Comparison of ENCODE assay signal across 8 mouse cellular contexts in the genomic region with DNA sequence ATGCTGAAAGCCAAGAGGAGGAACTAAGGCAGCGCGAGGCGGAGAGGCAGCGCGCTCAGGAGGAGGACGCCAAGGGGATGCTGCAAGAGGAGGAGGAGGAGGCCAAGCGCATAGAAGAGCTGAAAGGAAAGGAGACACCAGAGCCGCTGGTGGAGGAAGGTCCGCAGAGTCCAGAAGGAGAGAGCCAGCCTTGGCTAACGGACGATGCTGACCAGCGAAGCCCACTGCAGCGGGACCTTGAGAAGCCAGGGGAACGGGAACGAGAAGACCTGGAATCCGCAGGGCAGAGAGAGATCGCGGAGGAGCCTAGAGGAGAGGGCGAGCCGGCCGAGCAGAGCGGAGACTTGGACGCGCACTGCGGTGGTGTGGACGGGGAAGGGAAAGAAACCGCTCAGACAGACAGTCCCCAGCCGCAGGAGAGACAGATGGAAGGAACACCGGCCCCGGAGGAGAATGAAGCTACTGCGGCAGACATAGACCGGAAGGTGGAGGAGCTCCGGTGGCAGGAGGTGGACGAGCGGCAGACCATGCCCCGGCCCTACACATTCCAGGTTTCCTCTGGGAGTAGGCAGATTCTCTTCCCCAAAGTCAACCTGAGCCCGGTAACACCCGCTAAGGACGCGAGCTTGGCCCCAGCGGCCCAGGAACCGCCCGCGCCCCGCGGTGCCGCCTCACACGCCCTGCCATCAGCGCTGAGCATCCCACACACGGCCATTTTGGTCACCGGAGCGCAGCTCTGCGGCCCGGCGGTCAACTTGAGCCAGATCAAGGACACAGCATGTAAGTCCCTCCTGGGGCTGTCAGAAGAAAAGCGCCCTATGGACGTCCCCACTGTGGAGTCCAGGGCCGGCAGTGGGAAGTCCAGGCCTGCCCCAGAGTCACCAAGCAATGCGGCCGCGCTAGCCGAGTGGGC. TPM values are rescaled to one million over a fixed set of nuclear protein-coding genes. Genes with fewer than 3 reads are reported as not detected.
DNase-seq lines count a peak whose midpoint lies in the region; ATAC-seq and TF ChIP-seq lines count a peak whose summit lies in the region.

No protein-coding gene starts in this region.

- no peak for TF ChIP-seq CTCF in small intestine, adult 2 months (IDR thresholded peaks at IDR 0.05; ENCODE audit: extremely low read depth, insufficient read length, insufficient replicate concordance, low read depth, low read length)

- H3K27ac ChIP-seq in lung, embryonic 16.5 days (ENCODE audit: low read length): no peak overlapping the region
- H3K27ac ChIP-seq in forebrain, embryonic 12.5 days: no peak overlapping the region
- no peak overlapping the region for H3K27ac ChIP-seq in limb, embryonic 11.5 days (replicated peaks; ENCODE audit: low read depth, low read length)
- H3K27ac ChIP-seq in small intestine, adult 2 months (ENCODE audit: insufficient read depth, low read depth, low read length): no peak overlapping the region

- peaks cover 22% of the 10 kb centered on the region for H3K27me3 ChIP-seq in lung, embryonic 16.5 days (ENCODE audit: control insufficient read depth, insufficient read depth, low read depth, low read length)
- H3K27me3 ChIP-seq in forebrain, embryonic 12.5 days: peaks cover 41% of the 10 kb centered on the region
- H3K27me3 ChIP-seq in limb, embryonic 11.5 days (ENCODE audit: control insufficient read depth, insufficient read depth, low read length): peaks cover 29% of the 10 kb centered on the region
- H3K27me3 ChIP-seq in small intestine, adult 2 months (ENCODE audit: control insufficient read depth, insufficient read depth, low read length): no peaks in the 10 kb centered on the region

- H3K4me1 ChIP-seq in lung, embryonic 16.5 days (replicated peaks; ENCODE audit: control insufficient read depth, insufficient read depth, low read length): peaks cover 9% of the 10 kb centered on the region
- H3K4me1 ChIP-seq in forebrain, embryonic 12.5 days: peaks cover 23% of the 10 kb centered on the region
- H3K4me1 ChIP-seq in limb, embryonic 11.5 days (ENCODE audit: control insufficient read depth, insufficient read depth, low read length): peaks cover 3% of the 10 kb centered on the region; the same call in 1 of the 2 replicates
- H3K4me1 ChIP-seq in small intestine, adult 2 months (ENCODE audit: control insufficient read depth, insufficient read depth, insufficient read length, low read length): no peaks in the 10 kb centered on the region; the same call in 1 of the 2 replicates

- DNase-seq in lung, adult 18-20 months: no peak
- DNase-seq in limb, embryonic 11.5 days (ENCODE audit: low spot score): peak; percentile 61
- DNase-seq in left cerebral cortex, adult 11 months (ENCODE audit: low spot score): no peak
- DNase-seq in spleen, postnatal 10 days (ENCODE audit: low spot score in 2 of 2): no peak
- DNase-seq in urinary bladder, adult 2 months (ENCODE audit: low spot score): no peak

- peak; percentile 18; the same call in 1 of the 2 replicates for ATAC-seq in lung, embryonic 16.5 days (ENCODE audit: low read depth)
- no peak for ATAC-seq in forebrain, embryonic 12.5 days (ENCODE audit: low FRiP score)
- no peak for ATAC-seq in limb, embryonic 11.5 days (ENCODE audit: insufficient number of reproducible peaks, low FRiP score, low TSS enrichment, low read depth)

- 19% methylated on average over 61 of the region's 62 CpGs for WGBS in lung, embryonic 16.5 days
- 16% methylated on average over 62 of the region's 62 CpGs for WGBS in forebrain, embryonic 12.5 days
- WGBS in limb, embryonic 11.5 days: 10% methylated on average over 62 of the region's 62 CpGs
- 74% methylated on average over 62 of the region's 62 CpGs for WGBS in small intestine, adult 2 months

- peak overlapping the region; percentile 76 for H3K4me2 ChIP-seq in lung, embryonic 16.5 days (ENCODE audit: low read depth, low read length)
- H3K4me2 ChIP-seq in forebrain, embryonic 12.5 days: peak overlapping the region; percentile 39
- H3K4me2 ChIP-seq in limb, embryonic 11.5 days (ENCODE audit: low read depth, severe bottlenecking): peak overlapping the region; percentile 54

- H3K36me3 ChIP-seq in lung, embryonic 16.5 days (ENCODE audit: control insufficient read depth, insufficient read depth, low read length): no peaks in the 10 kb centered on the region
- H3K36me3 ChIP-seq in forebrain, embryonic 12.5 days (replicated peaks): peaks cover 44% of the 10 kb centered on the region
- no peaks in the 10 kb centered on the region for H3K36me3 ChIP-seq in limb, embryonic 11.5 days (ENCODE audit: control insufficient read depth, insufficient read depth, low read length)
- peaks cover 35% of the 10 kb centered on the region for H3K36me3 ChIP-seq in small intestine, adult 2 months (ENCODE audit: control insufficient read depth, insufficient read depth, low read length)

- H3K9ac ChIP-seq in lung, embryonic 16.5 days (ENCODE audit: low read length): peak overlapping the region; percentile 30
- 0 out of 2 replicates have a peak overlapping the region, but pooled peaks have one; percentile 25 for H3K9ac ChIP-seq in forebrain, embryonic 12.5 days
- H3K9ac ChIP-seq in limb, embryonic 11.5 days (ENCODE audit: low read length): peak overlapping the region; percentile 13

- H3K4me3 ChIP-seq in lung, embryonic 16.5 days (ENCODE audit: low read length): peak overlapping the region; percentile 50
- H3K4me3 ChIP-seq in forebrain, embryonic 12.5 days (replicated peaks): peak overlapping the region; percentile 20
- peak overlapping the region; percentile 28 for H3K4me3 ChIP-seq in limb, embryonic 11.5 days (ENCODE audit: low read depth, low read length)
- H3K4me3 ChIP-seq in small intestine, adult 2 months (ENCODE audit: low read depth, low read length): peak overlapping the region; percentile 13

- no peaks in the 10 kb centered on the region for H3K9me3 ChIP-seq in lung, embryonic 16.5 days (ENCODE audit: control insufficient read depth, low read length)
- H3K9me3 ChIP-seq in forebrain, embryonic 12.5 days: no peaks in the 10 kb centered on the region
- H3K9me3 ChIP-seq in limb, embryonic 11.5 days (ENCODE audit: control insufficient read depth, low read length): peaks cover 4% of the 10 kb centered on the region; the same call in 1 of the 2 replicates

- no peak for TF ChIP-seq POLR2A in small intestine, adult 2 months (IDR thresholded peaks at IDR 0.05; ENCODE audit: low read depth, low read length)

RNA-seq across cellular contexts. Expression of a gene that starts 48.0 kb away (rescaled TPM):
- polyA plus RNA-seq in lung, embryonic 16.5 days (2015; fragmentation: Nextera tagmentation; extraction: Ambion mirVana): 18.6 and 21.9 TPM in 2 replicates
- polyA plus RNA-seq in forebrain, embryonic 12.5 days (2016; fragmentation: Nextera tagmentation; extraction: Ambion mirVana): 20.5 and 22.5 TPM in 2 replicates
- polyA plus RNA-seq in limb, embryonic 11.5 days (2014; fragmentation: Nextera tagmentation; extraction: Ambion mirVana): 16.2 and 23.9 TPM in 2 replicates
- polyA plus RNA-seq in small intestine, adult 2 months (2012; rRNA removed): 1.2 and 2.2 TPM in 2 replicates
- polyA plus RNA-seq in urinary bladder, adult 2 months (2012; rRNA removed): 28.3 and 35.2 TPM in 2 replicates
